ENCODE assay signal across 23 mouse cellular contexts in genomic region chr4:136587221-136587827, GRCm38 (mm10). TPM values are rescaled to one million over a fixed set of nuclear protein-coding genes. Genes with fewer than 3 reads are reported as not detected.
DNase-seq lines count a peak whose midpoint lies in the region; ATAC-seq and TF ChIP-seq lines count a peak whose summit lies in the region.
"Had no signal": no experiment of that assay in that cellular context is flagged by ENCODE, and none has a peak within 500 bp of the region (broad histone marks: within the 10 kb centered on the region; RNA-seq: fewer than 3 reads in every experiment).

No protein-coding gene starts in this region.

- no peaks in the 10 kb centered on the region for H3K9me3 ChIP-seq in heart, embryonic 10.5 days
- H3K9me3 ChIP-seq in heart, embryonic 11.5 days (replicated peaks; ENCODE audit: control insufficient read depth, low read length) = no peaks in the 10 kb centered on the region
- no peaks in the 10 kb centered on the region for H3K9me3 ChIP-seq in lung, embryonic 15.5 days
- no peaks in the 10 kb centered on the region for H3K9me3 ChIP-seq in embryonic facial prominence, embryonic 13.5 days
- H3K9me3 ChIP-seq in neural tube, embryonic 14.5 days (ENCODE audit: control insufficient read depth, low read length) = no peaks in the 10 kb centered on the region
- H3K9me3 ChIP-seq: hindbrain, embryonic 12.5 days; intestine, embryonic 15.5 days; limb, embryonic 15.5 days had no signal

- WGBS in heart, embryonic 10.5 days = 87% methylated on average over 4 of the region's 4 CpGs
- 85% methylated on average over 4 of the region's 4 CpGs for WGBS in heart, embryonic 11.5 days (ENCODE audit: insufficient replicate concordance)
- 89% methylated on average over 4 of the region's 4 CpGs for WGBS in lung, embryonic 15.5 days
- 81% methylated on average over 4 of the region's 4 CpGs for WGBS in lung, adult 2 months
- 81% methylated on average over 4 of the region's 4 CpGs for WGBS in embryonic facial prominence, embryonic 13.5 days
- WGBS in neural tube, embryonic 14.5 days = 87% methylated on average over 4 of the region's 4 CpGs

- no peak for TF ChIP-seq CTCF in lung, adult 2 months (IDR thresholded peaks at IDR 0.05; ENCODE audit: insufficient read depth, low read length)

- no peak for TF ChIP-seq POLR2A in lung, adult 2 months (IDR thresholded peaks at IDR 0.05; ENCODE audit: borderline replicate concordance, extremely low read depth, low read depth, low read length)

- H3K4me1 ChIP-seq in heart, embryonic 10.5 days = peaks cover 17% of the 10 kb centered on the region
- peaks cover 10% of the 10 kb centered on the region for H3K4me1 ChIP-seq in heart, embryonic 11.5 days (ENCODE audit: control insufficient read depth, insufficient read depth, low read length)
- peaks cover 3% of the 10 kb centered on the region; the same call in 1 of the 2 replicates for H3K4me1 ChIP-seq in lung, embryonic 15.5 days
- peaks cover 14% of the 10 kb centered on the region for H3K4me1 ChIP-seq in lung, adult 2 months (ENCODE audit: control insufficient read depth, insufficient read depth, low read length)
- 0 out of 2 replicates have a peak, but pooled peaks cover 10% of the 10 kb centered on the region for H3K4me1 ChIP-seq in embryonic facial prominence, embryonic 13.5 days
- H3K4me1 ChIP-seq in neural tube, embryonic 14.5 days (ENCODE audit: control insufficient read depth, insufficient read depth, low read length) = peaks cover 11% of the 10 kb centered on the region; the same call in 1 of the 2 replicates

- no peak overlapping the region for H3K4me2 ChIP-seq in heart, embryonic 11.5 days
- no peak overlapping the region for H3K4me2 ChIP-seq in lung, embryonic 15.5 days
- H3K4me2 ChIP-seq in embryonic facial prominence, embryonic 13.5 days = no peak overlapping the region
- no peak overlapping the region for H3K4me2 ChIP-seq in neural tube, embryonic 14.5 days (ENCODE audit: low read depth, low read length)
- H3K4me2 ChIP-seq: hindbrain, embryonic 12.5 days; intestine, embryonic 15.5 days; limb, embryonic 15.5 days had no signal

- H3K36me3 ChIP-seq in heart, embryonic 10.5 days = peaks cover 30% of the 10 kb centered on the region
- H3K36me3 ChIP-seq in heart, embryonic 11.5 days (ENCODE audit: control insufficient read depth, insufficient read depth, low read length) = 0 out of 2 replicates have a peak, but pooled peaks cover 3% of the 10 kb centered on the region
- H3K36me3 ChIP-seq in lung, embryonic 15.5 days = peaks cover 10% of the 10 kb centered on the region
- H3K36me3 ChIP-seq in embryonic facial prominence, embryonic 13.5 days = peaks cover 15% of the 10 kb centered on the region
- peaks cover 7% of the 10 kb centered on the region for H3K36me3 ChIP-seq in neural tube, embryonic 14.5 days (ENCODE audit: control insufficient read depth, insufficient read depth, low read length)
- H3K36me3 ChIP-seq: intestine, embryonic 15.5 days had no signal

- ATAC-seq in heart, embryonic 11.5 days (replicated peaks; ENCODE audit: insufficient number of reproducible peaks, low FRiP score, low TSS enrichment) = no peak
- ATAC-seq in lung, embryonic 15.5 days (ENCODE audit: borderline replicate concordance, extremely low read depth, low FRiP score, low TSS enrichment) = peak; percentile 42; the same call in 1 of the 2 replicates
- ATAC-seq in embryonic facial prominence, embryonic 13.5 days (ENCODE audit: insufficient number of reproducible peaks, insufficient read depth, low FRiP score, low TSS enrichment, low read depth) = no peak
- ATAC-seq in neural tube, embryonic 14.5 days (ENCODE audit: low read depth) = peak; percentile 38
- ATAC-seq: forebrain, postnatal 0 days; intestine, embryonic 15.5 days had no signal

- H3K9ac ChIP-seq in heart, embryonic 11.5 days (ENCODE audit: low read depth, low read length) = no peak overlapping the region
- no peak overlapping the region for H3K9ac ChIP-seq in lung, embryonic 15.5 days
- H3K9ac ChIP-seq in embryonic facial prominence, embryonic 13.5 days = no peak overlapping the region
- H3K9ac ChIP-seq in neural tube, embryonic 14.5 days (replicated peaks; ENCODE audit: low read depth, low read length) = no peak overlapping the region
- H3K9ac ChIP-seq: forebrain, postnatal 0 days; hindbrain, embryonic 12.5 days; intestine, embryonic 15.5 days; limb, embryonic 15.5 days had no signal

- no peaks in the 10 kb centered on the region for H3K27me3 ChIP-seq in heart, embryonic 10.5 days (ENCODE audit: insufficient read depth, poor library complexity, severe bottlenecking)
- H3K27me3 ChIP-seq in heart, embryonic 11.5 days (ENCODE audit: control insufficient read depth, insufficient read depth, low read length) = no peaks in the 10 kb centered on the region
- no peaks in the 10 kb centered on the region for H3K27me3 ChIP-seq in lung, embryonic 15.5 days
- H3K27me3 ChIP-seq in embryonic facial prominence, embryonic 13.5 days = no peaks in the 10 kb centered on the region
- no peaks in the 10 kb centered on the region for H3K27me3 ChIP-seq in neural tube, embryonic 14.5 days (ENCODE audit: control insufficient read depth, insufficient read depth, low read length)
- H3K27me3 ChIP-seq: CH12.LX; hindbrain, embryonic 12.5 days; intestine, embryonic 15.5 days; limb, embryonic 15.5 days had no signal

- no peak overlapping the region for H3K4me3 ChIP-seq in heart, embryonic 10.5 days
- H3K4me3 ChIP-seq in heart, embryonic 11.5 days (ENCODE audit: low read depth, low read length) = no peak overlapping the region
- no peak overlapping the region for H3K4me3 ChIP-seq in lung, embryonic 15.5 days
- no peak overlapping the region for H3K4me3 ChIP-seq in lung, adult 2 months (replicated peaks; ENCODE audit: extremely low read depth, low read depth, low read length)
- H3K4me3 ChIP-seq in embryonic facial prominence, embryonic 13.5 days = no peak overlapping the region
- H3K4me3 ChIP-seq in neural tube, embryonic 14.5 days (ENCODE audit: low read depth, low read length) = no peak overlapping the region
- H3K4me3 ChIP-seq: hindbrain, embryonic 12.5 days; intestine, embryonic 15.5 days; limb, embryonic 15.5 days had no signal

- peak overlapping the region; percentile 44; the same call in 1 of the 2 replicates for H3K27ac ChIP-seq in heart, embryonic 10.5 days
- no peak overlapping the region for H3K27ac ChIP-seq in heart, embryonic 11.5 days (ENCODE audit: low read depth, low read length)
- no peak overlapping the region for H3K27ac ChIP-seq in lung, embryonic 15.5 days
- H3K27ac ChIP-seq in embryonic facial prominence, embryonic 13.5 days = 0 out of 2 replicates have a peak overlapping the region, but pooled peaks have one; percentile 28
- H3K27ac ChIP-seq in neural tube, embryonic 14.5 days (ENCODE audit: low read depth, low read length) = no peak overlapping the region
- H3K27ac ChIP-seq: hindbrain, embryonic 12.5 days; intestine, embryonic 15.5 days; limb, embryonic 15.5 days had no signal

- DNase-seq in heart, embryonic 10.5 days (ENCODE audit: low spot score) = no peak
- DNase-seq in lung, adult 2 months = no peak
- DNase-seq in embryo, embryonic 11 days = no peak
- DNase-seq: cerebellum, adult 18-20 months; cerebellum, postnatal 36 days; forebrain, postnatal 0 days; kidney, adult 9 months; kidney, postnatal 36 days; lung, postnatal 10 days; right cerebral cortex, postnatal 14 days; thymus, postnatal 36 days had no signal

RNA-seq across cellular contexts. Expression of gene Kdm1a, which starts 15.2 kb away (rescaled TPM):
- polyA plus RNA-seq in heart, embryonic 10.5 days (2016; fragmentation: Nextera tagmentation; extraction: Ambion mirVana) = 31.5 and 50.1 TPM in 2 replicates
- polyA plus RNA-seq in heart, embryonic 11.5 days (2014; fragmentation: Nextera tagmentation; extraction: Ambion mirVana) = 38.9 and 41.1 TPM in 2 replicates
- 34.5 and 36.3 TPM in 2 replicates for polyA plus RNA-seq in lung, embryonic 15.5 days (2015; fragmentation: Nextera tagmentation; extraction: Ambion mirVana)
- 21.3 and 24.5 TPM in 2 replicates for polyA plus RNA-seq in lung, adult 2 months (2012; rRNA removed)
- polyA plus RNA-seq in embryonic facial prominence, embryonic 13.5 days (2015; fragmentation: Nextera tagmentation; extraction: Ambion mirVana) = 48.4 and 49.2 TPM in 2 replicates
- 83.6 and 91.2 TPM in 2 replicates for polyA plus RNA-seq in neural tube, embryonic 14.5 days (2014; fragmentation: Nextera tagmentation; extraction: Ambion mirVana)

RNA-seq across cellular contexts. Expression of gene Tex46, which starts 22.9 kb away (rescaled TPM):
- polyA plus RNA-seq in heart, embryonic 10.5 days (2016; fragmentation: Nextera tagmentation; extraction: Ambion mirVana) = not detected in 2 replicates
- polyA plus RNA-seq in heart, embryonic 11.5 days (2014; fragmentation: Nextera tagmentation; extraction: Ambion mirVana) = not detected in 2 replicates
- not detected in 2 replicates for polyA plus RNA-seq in lung, embryonic 15.5 days (2015; fragmentation: Nextera tagmentation; extraction: Ambion mirVana)
- not detected in 2 replicates for polyA plus RNA-seq in lung, adult 2 months (2012; rRNA removed)
- polyA plus RNA-seq in embryonic facial prominence, embryonic 13.5 days (2015; fragmentation: Nextera tagmentation; extraction: Ambion mirVana) = not detected in 2 replicates
- polyA plus RNA-seq in neural tube, embryonic 14.5 days (2014; fragmentation: Nextera tagmentation; extraction: Ambion mirVana) = not detected in 2 replicates
- polyA plus RNA-seq: embryonic facial prominence, embryonic 14.5 days; forebrain, postnatal 0 days; heart, postnatal 0 days; hindbrain, embryonic 12.5 days; intestine, embryonic 15.5 days; limb, embryonic 15.5 days; spleen, adult 2 months; stomach, embryonic 14.5 days had no signal

RNA-seq across cellular contexts. Expression of gene Lactbl1, which starts 35.1 kb away (rescaled TPM):
- not detected in 2 replicates for polyA plus RNA-seq in heart, embryonic 10.5 days (2016; fragmentation: Nextera tagmentation; extraction: Ambion mirVana)
- polyA plus RNA-seq in heart, embryonic 11.5 days (2014; fragmentation: Nextera tagmentation; extraction: Ambion mirVana) = not detected in 2 replicates
- polyA plus RNA-seq in lung, embryonic 15.5 days (2015; fragmentation: Nextera tagmentation; extraction: Ambion mirVana) = not detected in 2 replicates
- 0.05 and 0.07 TPM in 2 replicates for polyA plus RNA-seq in lung, adult 2 months (2012; rRNA removed)
- not detected in 2 replicates for polyA plus RNA-seq in embryonic facial prominence, embryonic 13.5 days (2015; fragmentation: Nextera tagmentation; extraction: Ambion mirVana)
- 0.09 TPM in 1 of 2 replicates, not detected in the other for polyA plus RNA-seq in neural tube, embryonic 14.5 days (2014; fragmentation: Nextera tagmentation; extraction: Ambion mirVana)
- polyA plus RNA-seq: embryonic facial prominence, embryonic 14.5 days; heart, postnatal 0 days; intestine, embryonic 15.5 days; limb, embryonic 15.5 days had no signal

Comparison
In these comparisons a context has a peak if more than half of its experiments do, and no peak if none do; other contexts are left out.
1. H3K27ac ChIP-seq: peak in heart, embryonic 10.5 days (single experiment) and embryonic facial prominence, embryonic 13.5 days (single experiment); none in heart, embryonic 11.5 days (single experiment), lung, embryonic 15.5 days (single experiment) and neural tube, embryonic 14.5 days (single experiment).
2. ATAC-seq: peak in lung, embryonic 15.5 days (single experiment) and neural tube, embryonic 14.5 days (single experiment); none in heart, embryonic 11.5 days (single experiment) and embryonic facial prominence, embryonic 13.5 days (single experiment).